In the genomic region with DNA sequence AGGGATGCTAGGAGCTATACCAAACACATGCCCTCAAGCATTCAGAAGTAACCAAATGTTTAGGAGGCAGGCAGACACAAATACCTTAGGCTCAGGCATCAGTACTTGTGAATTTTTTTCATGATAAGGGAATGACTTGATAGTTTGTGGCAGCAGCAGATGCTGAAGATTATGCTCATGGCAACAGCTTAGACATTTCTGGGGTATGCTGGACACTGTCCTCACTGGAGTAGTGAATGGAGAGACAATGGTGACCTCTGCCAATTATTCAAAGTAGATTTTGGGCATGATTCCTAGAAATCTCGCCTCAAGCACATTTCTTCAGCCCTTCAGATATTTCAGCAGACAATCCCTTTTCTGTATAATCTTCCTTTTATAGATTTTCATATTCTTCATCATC, we compare ENCODE assay signal across 13 mouse cellular contexts.
"Had no signal": no experiment of that assay in that cellular context is flagged by ENCODE, and none has a peak within 500 bp of the region (broad histone marks: within the 10 kb centered on the region; RNA-seq: fewer than 3 reads in every experiment).

No protein-coding gene starts in this region.

- DNase-seq: gastrocnemius, postnatal 14 days; gastrocnemius, postnatal 36 days; heart, adult 11 months; heart, adult 2 months; heart, postnatal 14 days; heart, postnatal 36 days; kidney, adult 11 months; kidney, adult 2 months; kidney, adult 9 months; kidney, postnatal 14 days; kidney, postnatal 36 days; layer of hippocampus, adult 9-11 months; layer of hippocampus, postnatal 36 days had no signal
